Mouse (Mus musculus) adrenal gland, postnatal 36 days (tissue): ENCODE data around the gene Snapc3. TPM values are rescaled to one million over a fixed set of nuclear protein-coding genes. Genes with fewer than 3 reads are reported as not detected.
"Not testable (repeated sequence)": the region's sequence is repeated elsewhere in the genome, so short reads cannot be mapped to it uniquely, and the experiment has no call there.

Experiments used
- DNase-seq, 2 experiments: peaks; one replicate each; pipeline ENCODE4 v3.0.0; 2021; ENCODE audit warnings: mixed read lengths in 1 of 2
- total RNA-seq, 2 experiments: library from RNA; stranded (reverse); gene quantifications; 2 replicates each; pipeline ENCODE4 v1.2.3; 2021

Gene Snapc3
- total RNA-seq, 2 experiments from 2014 or later, result 18.7 to 21.5 TPM

- DNase-seq, result no peak
Observed at GRCm38 (mm10) chr4:83500154-83501036, 82.9 kb downstream of the Snapc3 start.

- no peak for DNase-seq
Observed at GRCm38 (mm10) chr4:83501037-83501430, 83.5 kb downstream of the Snapc3 start.

GRCm38 (mm10) chr4:83509600-83509999 lies 92.1 kb downstream of the Snapc3 start:
- no peak for DNase-seq

- no peak for DNase-seq
Observed at GRCm38 (mm10) chr4:83511083-83511482, 93.6 kb downstream of the Snapc3 start.

GRCm38 (mm10) chr4:83512217-83512616 lies 94.7 kb downstream of the Snapc3 start:
- DNase-seq, result no peak

GRCm38 (mm10) chr4:83512644-83513043 lies 95.1 kb downstream of the Snapc3 start:
- DNase-seq, result no peak

GRCm38 (mm10) chr4:83514183-83514582 lies 96.7 kb downstream of the Snapc3 start:
- DNase-seq, result no peak

- no peak for DNase-seq
Observed at GRCm38 (mm10) chr4:83514976-83515669, 97.6 kb downstream of the Snapc3 start.

- DNase-seq, result not testable (repeated sequence)
Observed at GRCm38 (mm10) chr4:83516144-83516543, 98.6 kb downstream of the Snapc3 start.

Other genes starting within 250 kb of the Snapc3 start
- 10 to 100 TPM; 20.9 TPM for gene Ttc39b, start 93.5 kb upstream of the Snapc3 start, total RNA-seq
- 10 to 100 TPM; 48.9 to 51.0 TPM for gene Psip1, start 68.7 kb downstream of the Snapc3 start, total RNA-seq
- 1 to 10 TPM; 1.7 to 2.4 TPM for gene Ccdc171, start 107.8 kb downstream of the Snapc3 start, total RNA-seq